Mouse (Mus musculus): ENCODE measurements at regions not wholly inside any gene's neighbourhood (a gene's known extent, or its start where the extent isn't known, plus 50 kb on each side); places are given as distances from the start of the nearest gene placed in this dataset.

- no peak for DNase-seq (ENCODE audit: low spot score)
These were observed 98.4 kb downstream of the Sqor start for GRCm38 (mm10) chr2:122863343-122863970.

DNA sequence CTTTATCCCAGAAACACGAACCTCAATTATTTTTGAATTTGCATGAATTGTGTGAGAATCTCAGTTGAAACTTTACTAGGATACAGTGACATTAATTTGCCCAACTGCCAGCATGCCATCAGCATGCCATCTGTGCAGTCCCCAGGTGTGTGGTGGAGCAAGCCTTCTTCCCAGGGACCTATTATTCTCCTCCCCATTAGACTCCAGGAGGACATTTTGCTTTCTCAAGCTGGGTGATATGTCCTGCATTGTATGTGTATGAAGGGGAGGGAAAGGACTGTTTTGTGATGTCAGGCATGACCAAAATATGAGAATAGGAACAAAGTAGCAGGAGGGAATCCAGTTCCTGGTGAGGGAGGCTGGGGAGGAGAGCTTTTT, 98.9 kb downstream of the Sqor start:
- no peak for DNase-seq (ENCODE audit: low spot score)

DNA sequence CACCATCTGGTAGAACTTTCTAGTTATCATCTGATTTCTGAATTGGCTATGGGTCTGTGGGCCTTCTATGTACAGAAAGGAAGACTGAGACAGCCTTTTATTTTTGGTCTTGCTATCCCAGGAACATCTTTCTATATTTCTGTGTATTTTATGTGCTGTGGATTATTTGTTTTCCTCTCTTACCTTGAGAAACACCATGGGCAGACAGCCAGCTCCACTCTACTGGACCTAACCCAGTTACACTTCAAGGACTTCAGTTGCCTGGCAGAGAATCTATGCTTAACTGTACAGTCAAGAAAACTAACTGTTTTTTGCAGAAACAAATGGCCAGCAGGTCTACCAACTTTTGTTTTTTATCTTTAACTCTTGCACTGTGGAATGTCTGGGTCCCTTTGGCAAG, 122.1 kb downstream of the Sqor start:
- DNase-seq (ENCODE audit: low spot score): no peak

GRCm38 (mm10) chr2:122887526-122887925, 122.5 kb downstream of the Sqor start:
- no peak for DNase-seq (ENCODE audit: low spot score)

DNA sequence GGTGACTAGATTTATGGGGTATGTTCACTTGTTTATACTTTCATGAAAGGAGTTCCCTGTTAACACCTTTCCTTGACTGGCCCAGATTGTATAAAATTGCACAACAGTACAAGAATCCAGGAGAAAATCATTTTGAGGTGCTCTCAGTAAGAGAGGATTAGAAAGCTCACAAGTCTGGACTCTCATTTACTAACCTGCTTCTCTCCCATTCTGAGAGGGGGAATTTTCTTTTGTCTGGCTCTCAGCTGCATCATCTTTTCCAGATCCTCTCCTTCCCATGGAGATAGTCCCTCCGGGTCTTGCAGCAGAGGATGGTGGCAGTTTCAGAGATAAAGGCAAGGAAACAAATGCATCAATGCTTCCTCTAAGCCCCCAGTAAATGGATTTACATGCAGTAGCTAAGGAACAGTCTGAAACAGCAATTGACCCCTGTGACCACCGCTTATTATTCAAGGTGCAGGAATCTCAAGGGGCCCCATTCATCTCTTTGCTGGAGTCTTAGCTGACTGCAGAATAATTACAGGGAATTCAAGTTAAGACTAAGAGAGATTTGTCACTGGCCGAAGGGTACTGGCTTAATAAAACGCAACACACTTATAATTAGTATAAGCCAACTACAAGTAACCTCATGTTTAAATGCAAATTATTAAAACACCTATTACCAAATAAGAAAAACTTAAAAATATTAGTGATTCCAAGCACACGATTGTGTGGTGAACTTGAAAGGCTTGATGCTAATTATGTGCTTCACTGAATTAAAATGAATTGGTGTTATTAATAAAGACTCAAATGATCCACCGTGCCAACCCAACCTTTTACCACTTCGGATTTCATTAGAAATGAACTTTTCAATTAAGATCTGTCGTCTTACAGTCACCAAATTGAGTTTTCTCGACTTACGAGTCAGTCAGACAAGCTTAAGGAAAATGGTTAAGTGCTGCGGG, 140.4 kb downstream of the Sqor start:
- DNase-seq (ENCODE audit: low spot score): no peak

GRCm38 (mm10) chr2:122916772-122917171, 151.7 kb downstream of the Sqor start:
- peak; percentile 1 for DNase-seq (ENCODE audit: low spot score)

GRCm38 (mm10) chr2:122937922-122938321, 172.9 kb downstream of the Sqor start:
- DNase-seq (ENCODE audit: low spot score): peak; percentile 18

DNA sequence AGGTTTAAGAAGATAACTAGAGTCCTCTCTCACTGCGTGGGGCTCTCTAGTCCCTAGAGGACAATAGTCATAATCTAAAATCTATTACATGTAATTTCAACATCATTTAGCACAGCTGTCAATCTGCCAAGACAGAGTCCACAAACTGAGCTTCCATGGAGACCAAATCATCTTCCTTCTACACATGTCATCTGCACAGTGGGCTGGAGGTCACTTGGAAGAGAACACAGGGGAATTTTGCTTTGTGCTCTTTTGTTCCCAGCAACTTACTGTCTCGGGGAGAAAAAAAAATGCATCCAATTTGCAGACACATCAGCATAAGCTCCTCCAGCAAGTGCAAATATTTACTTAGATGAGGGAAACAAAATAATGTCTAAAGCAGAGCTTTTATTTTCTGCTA, 179.8 kb downstream of the Sqor start:
- DNase-seq (ENCODE audit: low spot score): no peak

DNA sequence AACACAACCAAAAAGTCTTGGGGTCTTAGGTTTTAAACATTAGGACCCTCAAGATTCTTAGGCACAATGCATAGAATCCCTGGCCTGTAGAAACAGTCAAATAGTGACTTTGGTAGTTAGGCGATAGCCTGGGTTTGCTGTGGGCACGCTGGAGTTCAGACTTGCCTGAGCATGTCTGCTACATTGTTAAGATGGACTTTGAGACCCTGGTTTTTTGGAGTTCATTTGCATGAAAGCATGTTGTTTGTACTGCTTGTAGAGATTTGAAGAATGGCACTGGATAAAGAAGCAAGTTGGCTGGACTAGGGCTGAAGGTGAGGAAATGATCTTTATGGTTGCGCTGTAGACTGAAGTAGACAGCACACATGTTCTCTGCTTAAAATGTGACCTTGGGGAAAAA, 180.9 kb downstream of the Sqor start:
- no peak for DNase-seq (ENCODE audit: low spot score)

- DNase-seq (ENCODE audit: low spot score): no peak
These were observed 184.0 kb downstream of the Sqor start for GRCm38 (mm10) chr2:122949031-122949430.

DNA sequence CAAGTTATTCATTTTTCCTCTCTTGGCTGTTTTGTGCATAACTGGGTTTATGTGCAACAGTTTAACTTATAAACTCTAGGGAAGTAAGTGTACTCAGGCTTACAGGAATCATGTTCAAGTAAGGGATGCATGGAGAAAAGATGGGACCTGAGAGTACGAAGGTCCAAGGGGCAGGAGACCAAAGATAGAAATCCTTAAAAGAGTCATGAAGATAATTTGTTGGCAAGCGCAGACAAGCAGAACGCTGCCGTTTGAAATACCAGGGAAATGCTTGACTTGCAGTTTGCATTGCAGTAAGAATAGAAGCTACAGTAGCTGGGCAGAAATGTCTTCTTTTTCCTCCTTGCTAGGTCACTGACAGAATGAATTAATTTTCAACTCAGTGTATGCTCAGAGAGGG, 196.7 kb downstream of the Sqor start:
- no peak for DNase-seq (ENCODE audit: low spot score)

- no peak for DNase-seq (ENCODE audit: low spot score)
These were observed 204.0 kb downstream of the Sqor start for GRCm38 (mm10) chr2:122968809-122969628.

Data from ovary, postnatal 14 days (tissue).